Mouse (Mus musculus): ENCODE data around the gene Gm21987.

DNA sequence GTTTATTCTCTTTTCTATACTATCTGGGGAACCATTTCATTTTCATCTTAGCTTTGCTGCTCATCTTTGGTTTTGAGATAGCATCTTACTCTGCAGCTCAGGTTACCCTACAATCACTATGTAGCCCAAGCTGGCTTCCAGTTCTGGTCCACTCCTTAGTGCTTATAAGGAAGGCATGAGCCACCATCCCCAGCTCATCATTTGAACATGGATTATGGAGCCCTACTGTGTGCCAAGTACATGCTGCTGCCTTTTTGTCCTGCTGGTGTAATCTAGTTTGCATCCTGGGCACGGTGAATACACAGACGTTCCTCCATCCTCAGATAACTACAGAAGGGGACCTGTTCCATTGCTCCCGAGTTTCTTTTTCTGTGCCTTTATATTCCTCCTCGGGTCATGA lies 26.0 kb downstream of the Gm21987 start:
- TF ChIP-seq CTCF (IDR thresholded peaks at IDR 0.05; ENCODE audit: borderline replicate concordance, insufficient read depth, low read length): no peak
- TF ChIP-seq POLR2A (IDR thresholded peaks at IDR 0.05; ENCODE audit: low read depth, low read length): no peak

Data from embryonic fibroblast, embryonic 13.5 days (primary cell).